Mouse (Mus musculus) heart, embryonic 14.5 days (tissue): ENCODE measurements around the gene Sdhaf1. TPM values are rescaled to one million over a fixed set of nuclear protein-coding genes. Genes with fewer than 3 reads are reported as not detected.

ENCODE experiments used
- ATAC-seq: fragments of 200-750 bp; cut with Nextera tagmentation; 2 replicates; pipeline ENCODE4 v1.8.0; 2017; ENCODE audit warnings: low read depth, moderate TSS enrichment; ENCODE audit not compliant: insufficient number of reproducible peaks, insufficient read depth, low FRiP score
- H3K27ac ChIP-seq, 2 experiments: fragments of 200-500 bp in 1 of 2; fragments of 300-500 bp in 1 of 2; sonication (generic) in 1 of 2; replicated peaks in 1 of 2; 2 replicates each; pipeline ENCODE4 v1.5.1; 2012 to 2014; ENCODE audit warnings: low read depth in 2 of 2, low read length in 2 of 2, control low read depth in 1 of 2, mild to moderate bottlenecking in 1 of 2, mixed read lengths in 1 of 2; ENCODE audit not compliant: control insufficient read depth in 1 of 2, insufficient read depth in 1 of 2
- H3K27me3 ChIP-seq: fragments of 300-500 bp; sonication (generic); 2 replicates; pipeline ENCODE4 v1.6.1; 2014; ENCODE audit warnings: mild to moderate bottlenecking, low read length, control low read depth; ENCODE audit not compliant: control insufficient read depth, insufficient read depth
- H3K36me3 ChIP-seq: fragments of 300-500 bp; sonication (generic); 2 replicates; pipeline ENCODE4 v1.6.1; 2014; ENCODE audit warnings: mild to moderate bottlenecking, control low read depth, low read length, mixed read lengths; ENCODE audit not compliant: control insufficient read depth, insufficient read depth
- H3K4me1 ChIP-seq, 2 experiments: fragments of 200-500 bp in 1 of 2; fragments of 300-500 bp in 1 of 2; sonication (generic) in 1 of 2; 2 replicates each; pipeline ENCODE4 v1.6.1; 2012 to 2014; ENCODE audit warnings: low read length in 2 of 2, control low read depth in 1 of 2, mixed read lengths in 1 of 2; ENCODE audit not compliant: control insufficient read depth in 2 of 2, insufficient read depth in 2 of 2
- H3K4me2 ChIP-seq: fragments of 300-500 bp; sonication (generic); 2 replicates; pipeline ENCODE4 v1.6.1; 2014; ENCODE audit warnings: mild to moderate bottlenecking, low read length
- H3K4me3 ChIP-seq, 2 experiments: fragments of 200-500 bp in 1 of 2; fragments of 300-500 bp in 1 of 2; sonication (generic) in 1 of 2; 2 replicates each; pipeline ENCODE4 v1.5.1; 2012 to 2014; ENCODE audit warnings: low read length in 2 of 2, mild to moderate bottlenecking in 2 of 2, control low read depth in 1 of 2, low read depth in 1 of 2, moderate library complexity in 1 of 2; ENCODE audit not compliant: control insufficient read depth in 1 of 2, insufficient read depth in 1 of 2
- H3K9ac ChIP-seq: fragments of 300-500 bp; sonication (generic); 2 replicates; pipeline ENCODE4 v1.6.1; 2014; ENCODE audit warnings: mild to moderate bottlenecking, low read length
- H3K9me3 ChIP-seq: fragments of 300-500 bp; sonication (generic); 2 replicates; pipeline ENCODE4 v1.6.1; 2016; ENCODE audit warnings: low read length, control low read depth; ENCODE audit not compliant: control insufficient read depth
- WGBS: fragments of 180-500 bp; shearing (Covaris S2); extraction: QIAGEN DNeasy Blood & Tissue Kit; methylation state at CpG from one replicate; pipeline ENCODE4 v1.1.7; 2014; 5-methylcytosine and 5-hydroxymethylcytosine counted together
- polyA plus RNA-seq: library from polyadenylated mRNA; unstranded; fragments of >200 nt; fragmentation: Nextera tagmentation; extraction: Ambion mirVana; gene quantifications from 2 replicates; pipeline ENCODE4 v1.2.1, GENCODE M21; 2014

The Sdhaf1 gene
- polyA plus RNA-seq, 1 experiment from 2014 or later: 17.9 TPM

DNA sequence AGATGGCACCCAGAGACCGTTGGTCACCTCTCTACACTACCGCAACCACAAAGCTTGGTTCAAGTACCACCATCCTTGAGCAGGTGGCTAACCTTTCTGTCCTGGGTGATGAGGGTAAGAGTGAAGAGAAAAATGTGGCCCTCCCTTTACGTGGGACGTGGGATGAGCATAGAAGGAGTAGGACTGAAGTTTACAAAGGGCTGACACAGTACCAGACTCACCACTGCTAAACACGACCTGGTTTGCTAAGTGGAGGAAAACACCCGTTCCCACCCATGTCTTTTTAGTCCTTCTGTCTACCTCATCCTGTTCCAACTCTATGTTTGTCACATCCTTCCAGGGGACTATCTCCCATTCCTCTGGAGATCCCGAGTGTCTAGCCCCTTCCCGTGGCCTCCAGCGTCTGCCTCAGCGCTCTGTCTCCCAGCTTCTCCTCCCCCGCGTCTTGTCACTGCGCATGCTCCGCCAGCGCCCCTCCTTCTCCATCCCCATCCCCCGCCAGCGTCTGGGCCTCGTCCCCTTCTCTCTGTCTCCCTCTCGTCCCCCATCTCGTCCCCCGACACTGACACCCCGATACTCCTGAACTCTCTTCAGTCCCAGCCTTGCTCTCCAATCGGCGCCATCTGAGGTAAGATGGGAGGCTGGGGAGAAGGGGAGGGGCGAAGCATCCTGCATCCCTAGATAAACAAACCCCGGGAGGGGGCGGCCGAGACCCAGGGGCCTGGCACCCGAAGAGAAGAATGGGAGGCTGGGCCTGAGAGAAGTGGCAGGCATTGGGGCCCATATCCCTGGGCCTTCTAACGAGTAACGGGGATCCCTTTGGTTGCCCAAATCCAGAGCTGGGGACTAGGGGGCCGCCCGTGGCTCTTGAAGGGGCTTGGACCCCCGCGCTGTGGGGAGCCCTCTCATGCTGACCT, 32.2 kb downstream of the Sdhaf1 start, which contains the start of gene Clip3:
Clip3 (plus strand) TSS at position 514 of the 917 bp plus-strand sequence.
- Histone ChIP-seq H3K36me3 (no peaks in the 10 kb centered on the region), H3K27me3 (no peaks in the 10 kb centered on the region; the same call in 1 of the 2 replicates), H3K27ac (peak within 1 kb of the TSS; percentile 15 to 28; a peak in 2 of 4 replicates), H3K9me3 (no peaks in the 10 kb centered on the region), H3K9ac (peak within 1 kb of the TSS; percentile 69), H3K4me2 (peak within 1 kb of the TSS; percentile 56), H3K4me1 (peaks cover 6 to 7% of the 10 kb centered on the region in 2 experiments; a peak in 3 of 4 replicates), H3K4me3 (peak within 1 kb of the TSS; percentile 51 to 77)
- no peak for ATAC-seq
- WGBS: 7% methylated on average over 35 of the region's 35 CpGs

DNA sequence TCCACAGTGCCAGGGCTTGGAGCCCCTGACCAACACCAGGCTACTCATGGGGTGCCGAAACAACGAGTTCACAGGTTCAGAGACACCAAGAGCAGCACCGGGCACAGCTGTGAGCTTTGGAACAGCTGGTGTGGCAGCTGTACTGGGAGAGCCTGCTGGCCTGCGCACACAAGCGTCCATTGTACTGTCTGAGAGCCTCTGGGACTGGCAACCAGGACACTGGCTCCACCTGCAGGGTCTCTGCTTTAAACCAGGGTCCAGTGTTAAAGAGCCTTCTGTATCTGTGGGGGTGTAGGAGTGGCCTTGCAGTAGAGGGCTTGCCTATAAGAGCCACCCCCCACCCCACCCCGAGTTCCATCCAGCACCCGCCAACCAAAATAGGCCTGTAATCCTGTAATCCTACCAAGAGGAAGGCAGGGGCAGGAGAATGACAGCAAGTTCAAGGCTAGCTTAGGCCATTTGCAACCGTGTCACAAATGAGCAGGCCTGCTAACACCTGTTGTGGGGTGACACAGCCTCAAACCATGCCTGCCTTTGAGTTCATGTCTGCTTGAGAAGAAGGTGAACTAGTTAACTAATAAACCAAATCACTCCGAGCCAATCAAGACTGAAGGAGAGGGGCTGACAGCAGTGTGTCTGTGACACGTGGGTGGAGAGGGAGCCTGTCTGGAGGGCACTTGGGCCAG, 33.8 kb downstream of the Sdhaf1 start:
- Histone ChIP-seq H3K36me3 (no peaks in the 10 kb centered on the region), H3K27me3 (no peaks in the 10 kb centered on the region; the same call in 1 of the 2 replicates), H3K4me3 (no peak overlapping the region), H3K27ac (no peak overlapping the region), H3K9me3 (no peaks in the 10 kb centered on the region), H3K4me2 (no peak overlapping the region), H3K9ac (no peak overlapping the region), H3K4me1 (peaks cover 6 to 7% of the 10 kb centered on the region in 2 experiments; a peak in 3 of 4 replicates)
- peak; percentile 56; the same call in 1 of the 2 replicates for ATAC-seq
- 54% methylated on average over 10 of the region's 10 CpGs for WGBS

DNA sequence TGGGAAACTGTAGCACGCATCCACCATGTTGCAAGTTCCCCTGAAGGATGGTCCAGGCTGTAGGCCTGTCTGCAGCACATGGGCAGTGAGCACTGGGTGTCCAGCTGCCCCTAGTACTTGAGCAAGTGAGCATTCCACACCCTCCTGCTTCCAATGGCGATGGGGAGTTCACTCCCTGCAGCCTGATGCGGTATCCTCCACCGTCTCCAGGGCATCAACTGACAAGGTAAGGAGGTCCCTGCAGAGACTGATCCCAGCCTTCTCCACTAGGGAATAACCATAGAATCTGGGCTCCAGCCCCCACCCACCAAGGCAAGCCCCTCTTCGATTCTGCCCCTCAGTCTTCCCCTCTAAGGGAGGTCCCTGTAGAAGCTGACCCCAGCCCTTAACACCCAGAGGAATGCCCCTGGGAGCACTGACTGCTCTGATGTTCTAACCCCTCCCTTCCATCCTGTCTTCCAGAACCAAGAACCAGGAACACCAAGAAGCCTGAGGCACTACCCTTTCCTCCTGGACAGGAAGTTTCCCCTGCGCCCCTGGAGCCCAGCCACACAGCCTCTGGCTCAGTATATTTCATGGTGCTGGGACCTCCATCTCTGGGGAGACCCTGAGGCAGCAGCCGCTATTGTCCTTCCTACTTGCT, 34.5 kb downstream of the Sdhaf1 start:
- H3K4me1 ChIP-seq: peaks cover 6 to 7% of the 10 kb centered on the region in 2 experiments; a peak in 3 of 4 replicates
- no peak for ATAC-seq
- H3K4me3 ChIP-seq: no peak overlapping the region
- no peaks in the 10 kb centered on the region; the same call in 1 of the 2 replicates for H3K27me3 ChIP-seq
- H3K4me2 ChIP-seq: no peak overlapping the region
- 55% methylated on average over 7 of the region's 7 CpGs for WGBS
- no peak overlapping the region for H3K27ac ChIP-seq
- no peaks in the 10 kb centered on the region for H3K9me3 ChIP-seq
- H3K36me3 ChIP-seq: no peaks in the 10 kb centered on the region
- no peak overlapping the region for H3K9ac ChIP-seq

DNA sequence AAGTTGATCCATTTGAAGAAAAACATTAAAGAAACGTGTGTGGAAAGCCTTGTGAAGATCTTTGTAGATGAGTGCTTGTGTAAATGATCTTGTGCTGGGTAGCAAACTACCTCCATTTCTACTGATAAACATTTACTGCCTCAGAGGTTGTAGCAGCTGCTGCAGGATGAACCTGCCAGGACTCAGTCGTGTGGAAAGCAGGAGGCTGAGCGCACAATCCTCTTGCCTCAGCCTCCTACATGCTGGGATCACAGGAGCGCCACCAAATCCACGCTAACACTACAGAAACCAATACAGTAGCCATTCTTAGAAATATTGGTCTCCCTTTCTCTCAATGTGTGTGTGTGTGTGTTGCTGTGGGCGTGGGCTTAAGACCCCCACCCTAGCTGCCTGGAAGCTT, 35.6 kb downstream of the Sdhaf1 start:
- no peak for ATAC-seq
- Histone ChIP-seq H3K9me3 (no peaks in the 10 kb centered on the region), H3K4me1 (peaks cover 6% of the 10 kb centered on the region in 2 experiments; a peak in 3 of 4 replicates), H3K4me2 (no peak overlapping the region), H3K4me3 (no peak overlapping the region), H3K27ac (no peak overlapping the region), H3K27me3 (no peaks in the 10 kb centered on the region; the same call in 1 of the 2 replicates), H3K36me3 (no peaks in the 10 kb centered on the region), H3K9ac (no peak overlapping the region)
- WGBS: 62% methylated on average over 6 of the region's 6 CpGs

DNA sequence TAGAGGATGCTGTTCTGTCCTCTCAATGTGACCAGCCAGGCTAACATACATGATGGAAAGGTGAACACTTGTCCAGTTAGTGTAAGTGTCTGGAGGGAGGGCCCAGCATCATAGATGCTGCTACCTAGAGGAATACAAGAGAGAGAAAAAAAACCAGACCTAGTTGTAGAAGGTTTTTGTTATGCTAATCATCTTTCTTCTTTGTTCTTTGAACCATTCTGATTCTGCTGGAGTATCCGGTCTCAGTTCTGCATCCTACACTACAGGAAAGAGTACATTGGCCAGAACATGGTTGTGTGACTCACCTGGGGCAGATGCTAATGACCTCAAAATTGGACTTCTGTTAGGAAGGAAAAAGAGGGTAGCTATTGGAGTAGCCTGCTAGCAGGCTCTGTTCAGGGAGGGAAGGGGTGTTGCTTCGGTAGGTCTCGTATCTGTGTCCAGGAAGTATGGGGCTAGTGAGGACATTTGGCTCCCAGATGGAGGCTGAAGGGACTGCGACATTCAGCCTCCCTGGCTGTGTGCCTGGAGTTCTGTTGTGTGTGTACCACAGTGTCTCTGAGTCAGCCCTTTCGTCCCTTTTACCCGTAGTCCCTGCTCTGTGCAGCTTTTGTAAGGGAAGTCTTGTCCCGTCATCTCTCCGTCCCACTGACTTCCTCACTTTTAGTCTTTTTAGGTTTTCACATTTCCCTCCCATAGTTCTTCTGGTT, 36.8 kb downstream of the Sdhaf1 start:
- WGBS: 46% methylated on average over 8 of the region's 8 CpGs
- Histone ChIP-seq H3K36me3 (no peaks in the 10 kb centered on the region), H3K27me3 (no peaks in the 10 kb centered on the region; the same call in 1 of the 2 replicates), H3K4me2 (no peak overlapping the region), H3K27ac (0 out of 4 replicates have a peak overlapping the region, but pooled peaks of 1 of the 2 experiments have one; percentile 9), H3K9me3 (no peaks in the 10 kb centered on the region), H3K4me3 (no peak overlapping the region), H3K9ac (no peak overlapping the region; the same call in 1 of the 2 replicates), H3K4me1 (peaks cover 6 to 11% of the 10 kb centered on the region in 2 experiments; a peak in 3 of 4 replicates)
- no peak for ATAC-seq

DNA sequence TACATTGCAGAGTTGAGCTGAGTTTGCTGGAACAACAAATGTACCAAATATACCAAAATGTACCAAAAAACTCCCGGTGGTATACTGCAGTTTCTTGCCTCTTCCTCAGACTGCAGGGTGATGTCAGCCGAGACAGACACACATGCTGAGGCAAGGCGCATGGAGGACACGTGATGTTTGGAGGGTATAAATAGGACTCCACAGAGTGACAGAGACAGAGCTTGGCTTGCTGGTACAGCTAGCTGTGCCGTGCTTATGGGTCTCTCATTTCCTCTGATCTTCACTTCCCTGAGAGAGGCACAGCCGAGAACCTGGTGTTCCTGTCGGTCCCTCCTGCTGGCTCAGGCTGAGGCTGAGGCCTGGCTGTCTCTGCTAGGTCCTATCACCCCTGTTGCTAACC, 41.0 kb downstream of the Sdhaf1 start:
- H3K27me3 ChIP-seq: no peaks in the 10 kb centered on the region
- H3K4me1 ChIP-seq: peaks cover 7 to 13% of the 10 kb centered on the region in 2 experiments; a peak in 3 of 4 replicates
- H3K27ac ChIP-seq: no peak overlapping the region
- 49% methylated on average over 7 of the region's 7 CpGs for WGBS
- H3K4me3 ChIP-seq: no peak overlapping the region
- H3K9me3 ChIP-seq: no peaks in the 10 kb centered on the region
- no peaks in the 10 kb centered on the region for H3K36me3 ChIP-seq
- no peak for ATAC-seq
- 0 out of 2 replicates have a peak overlapping the region, but pooled peaks have one; percentile 21 for H3K9ac ChIP-seq
- H3K4me2 ChIP-seq: no peak overlapping the region
